Mouse (Mus musculus) left cerebral cortex, adult 2 months (tissue): Measurements from ENCODE around the gene Folr1. TPM values are rescaled to one million over a fixed set of nuclear protein-coding genes. Genes with fewer than 3 reads are reported as not detected.
A peak's percentile ranks its signal among the peaks of the same experiment; 100 is the strongest.

Source experiments
- DNase-seq, 2 experiments: peaks; one replicate each; pipeline ENCODE4 v3.0.0; 2021 to 2022; ENCODE audit warnings: low spot score in 2 of 2, mixed read lengths in 1 of 2; ENCODE audit errors: extremely low spot score in 1 of 2
- H3K27ac ChIP-seq: fragments of 200-600 bp; 2 replicates; pipeline ENCODE4 v1.8.1; 2022
- H3K4me3 ChIP-seq: fragments of 200-600 bp; 2 replicates; pipeline ENCODE4 v1.8.1; 2022
- CTCF ChIP-seq: fragments of 200-600 bp; IDR thresholded peaks from 2 replicates; pipeline ENCODE4 v1.8.1; 2022; ENCODE audit warnings: antibody characterized with exemption, mild to moderate bottlenecking, moderate library complexity
- intact Hi-C: fragments of 180-260 bp; cut with DNase I; formaldehyde crosslinking; loops from one replicate; pipeline ENCODE4 v1.15.1; 2025
- total RNA-seq, 2 experiments: library from RNA; stranded (reverse); gene quantifications; 2 replicates each; pipeline ENCODE4 v1.2.3; 2021

The Folr1 gene
- total RNA-seq, 2 experiments from 2014 or later: 1.1 to 1.8 TPM

DNA sequence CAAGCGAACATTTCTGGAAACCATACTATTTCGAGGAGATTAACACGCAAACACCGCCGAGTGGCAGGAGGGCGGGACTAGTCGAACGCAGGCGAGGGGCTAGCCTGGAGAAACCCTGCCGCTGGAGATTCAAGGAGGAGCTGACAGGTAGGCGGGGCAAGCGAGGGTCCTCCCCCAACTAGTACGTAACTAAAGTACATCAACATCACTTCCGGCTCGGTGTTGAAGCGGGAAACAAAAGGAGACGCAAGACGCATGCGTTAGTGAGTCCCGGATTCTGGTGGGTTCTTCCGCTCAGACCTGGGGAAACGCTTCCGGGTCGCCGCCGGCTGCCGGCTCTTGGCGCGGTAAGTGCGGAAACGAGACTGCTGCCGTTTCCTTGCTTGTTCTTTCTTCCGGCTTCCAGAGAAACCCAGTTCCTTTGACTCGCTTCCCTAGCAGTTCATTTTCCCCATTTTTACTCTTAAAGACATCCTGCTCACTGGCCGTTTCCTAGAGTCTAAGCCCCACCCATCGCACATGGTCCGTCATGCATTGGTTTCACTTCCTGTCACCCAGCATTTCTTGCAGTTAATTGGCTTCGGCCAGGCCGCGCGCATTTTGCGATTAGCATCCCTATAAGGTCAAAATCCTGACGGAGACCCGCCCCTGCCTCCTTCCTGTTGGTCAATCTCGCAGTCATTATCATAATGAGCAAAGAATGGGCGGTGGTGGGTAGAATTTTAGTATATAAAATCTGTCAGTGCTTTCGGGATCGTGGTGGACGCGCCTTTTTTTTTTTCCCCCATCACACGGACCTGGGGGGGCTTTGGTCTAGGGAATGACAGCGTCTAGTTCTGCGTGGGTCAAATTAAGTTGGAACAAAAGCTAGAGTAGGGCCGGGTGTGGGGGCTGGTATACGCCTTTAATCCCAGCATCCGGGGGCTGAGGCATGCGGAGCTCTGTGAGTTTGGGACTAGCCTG, 25.8 kb upstream of the Folr1 start:
- Histone ChIP-seq H3K4me3 (peak overlapping the region; percentile 72), H3K27ac (peak overlapping the region; percentile 91)
- DNase-seq: peak; percentile 91 to 95
- no peak for TF ChIP-seq CTCF
- intact Hi-C loops: loop anchor here (1.0 to 5.0 kb wide), 3 partner anchors 36 to 229 kb away; partner anchors contain the start of gene Lrrc51

DNA sequence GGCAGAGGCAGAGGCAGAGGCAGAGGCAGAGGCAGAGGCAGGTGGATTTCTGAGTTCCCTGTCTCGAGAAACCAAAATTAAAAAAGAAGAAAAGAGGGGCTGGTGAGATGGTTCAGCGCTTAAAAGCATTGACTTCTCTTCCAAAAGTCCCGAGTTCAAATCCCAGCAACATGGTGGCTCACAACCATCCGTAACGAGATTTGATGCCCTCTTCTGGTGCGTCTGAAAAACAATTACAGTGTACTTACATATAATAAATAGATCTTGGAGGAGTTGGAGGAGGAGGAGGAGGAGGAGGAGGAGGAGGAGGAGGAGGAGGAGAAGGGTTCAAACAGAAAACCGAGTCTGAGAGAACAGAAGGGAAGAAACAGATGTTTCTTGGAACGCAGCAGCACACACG, 25.1 kb upstream of the Folr1 start:
- intact Hi-C loops: loop anchor here (1.0 to 5.0 kb wide), 3 partner anchors 37 to 228 kb away; partner anchors contain the start of gene Lrrc51
- H3K4me3 ChIP-seq: peak overlapping the region; percentile 72
- H3K27ac ChIP-seq: peak overlapping the region; percentile 90
- TF ChIP-seq CTCF: no peak; the same call in 1 of the 2 replicates
- DNase-seq: no peak

DNA sequence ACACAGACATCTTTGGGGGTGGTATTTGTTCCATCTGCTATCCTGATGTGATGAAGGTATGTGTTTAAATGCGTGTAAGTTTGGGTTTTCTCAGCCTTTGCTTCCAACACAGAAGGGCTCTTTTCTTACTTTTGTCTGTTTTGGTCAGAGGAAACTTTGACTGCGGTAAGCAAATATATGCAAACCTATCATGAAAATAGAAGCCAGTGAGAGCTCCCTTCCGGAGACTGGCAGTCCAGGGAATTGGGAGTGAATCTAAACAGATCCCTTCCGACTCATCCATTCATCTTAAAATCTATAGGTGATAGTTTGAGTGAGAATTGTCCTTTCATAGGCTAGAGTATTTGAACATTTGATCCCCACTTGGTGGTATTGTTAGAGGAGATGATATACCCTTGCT, 17.9 kb upstream of the Folr1 start:
- no peak for TF ChIP-seq CTCF
- Histone ChIP-seq H3K27ac (no peak overlapping the region), H3K4me3 (no peak overlapping the region)
- no peak for DNase-seq
- intact Hi-C loops: no loop called here

DNA sequence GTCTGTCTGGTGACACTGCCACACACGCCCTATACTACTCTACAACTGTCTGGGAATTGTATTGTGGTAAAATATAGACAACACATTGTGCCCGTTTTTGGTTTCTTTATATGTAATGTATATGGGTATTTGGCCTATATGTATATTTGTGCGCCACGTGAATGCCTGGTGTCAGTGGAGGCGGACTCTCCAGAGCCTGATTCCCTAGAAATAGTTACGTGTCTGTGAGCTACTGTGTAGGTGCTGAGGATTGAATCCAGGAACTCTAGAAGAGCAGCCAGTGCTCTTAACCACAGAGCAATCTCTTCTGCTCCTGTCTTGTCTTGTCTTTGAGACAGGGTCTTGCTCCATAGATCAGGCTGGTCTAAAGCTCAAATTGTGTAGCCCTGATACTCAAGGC, 15.7 kb upstream of the Folr1 start:
- Histone ChIP-seq H3K4me3 (no peak overlapping the region), H3K27ac (no peak overlapping the region)
- no peak for DNase-seq
- intact Hi-C loops: no loop called here
- TF ChIP-seq CTCF: no peak

DNA sequence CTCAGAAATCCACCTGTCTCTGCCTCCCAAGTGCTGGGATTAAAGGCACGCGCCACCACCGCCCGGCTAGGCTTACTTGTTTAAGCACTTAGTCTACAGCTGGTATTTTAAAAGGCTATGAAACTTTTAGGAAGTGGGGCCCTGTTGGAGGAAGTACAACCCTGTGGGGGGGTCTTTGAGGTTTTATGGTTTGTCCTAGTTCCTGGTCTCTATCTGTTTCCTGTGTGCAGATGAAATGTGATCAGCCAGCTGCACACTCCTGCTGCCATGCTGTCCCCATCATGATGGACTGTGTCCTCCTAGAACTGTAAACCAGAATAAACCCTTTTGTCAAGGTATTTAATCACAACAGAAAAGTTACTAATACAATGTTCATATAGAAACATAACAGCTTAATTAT, 13.6 kb upstream of the Folr1 start:
- DNase-seq: no peak
- no peak overlapping the region for H3K4me3 ChIP-seq
- TF ChIP-seq CTCF: no peak
- no peak overlapping the region for H3K27ac ChIP-seq
- intact Hi-C loops: loop anchor here (5.0 kb wide), 1 partner anchor 47 kb away; the partner anchor contains the start of gene Inppl1

DNA sequence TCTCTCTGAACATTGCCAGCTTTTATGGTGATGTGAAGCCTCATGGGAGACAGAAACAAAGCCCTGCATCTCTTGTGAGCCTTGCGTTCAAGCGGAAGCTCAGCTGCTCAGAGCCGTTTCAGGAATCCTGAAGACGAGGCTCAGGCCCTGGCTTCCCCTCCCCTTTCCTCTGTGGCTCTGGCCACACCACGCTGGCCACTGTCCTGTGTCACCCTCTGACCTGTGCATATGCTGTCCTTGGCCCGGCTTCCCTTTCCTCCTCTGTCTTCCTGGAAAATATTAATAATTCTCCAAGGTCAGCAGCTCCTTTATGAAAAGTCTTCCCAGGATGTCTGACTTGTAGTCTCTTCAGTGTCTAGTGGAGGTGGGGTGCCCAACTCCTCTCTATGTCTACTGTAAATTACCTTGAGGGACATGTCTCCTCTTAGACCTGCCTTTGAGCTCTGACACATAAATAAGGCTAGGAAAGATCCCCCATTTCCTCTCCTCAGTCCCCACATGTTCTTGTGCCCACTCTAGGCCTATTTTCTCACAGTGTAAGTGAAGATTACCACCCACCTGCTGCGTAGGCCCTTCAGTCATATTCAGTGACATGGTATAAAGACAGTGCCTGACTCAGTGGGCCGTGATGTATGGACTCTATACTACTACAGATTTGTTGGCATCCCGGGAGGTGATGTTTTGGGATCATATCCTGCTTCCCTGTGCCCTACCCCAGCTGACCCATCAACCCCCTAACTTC, 12.0 kb upstream of the Folr1 start:
- no peak for DNase-seq
- no peak for TF ChIP-seq CTCF
- no peak overlapping the region for H3K4me3 ChIP-seq

DNA sequence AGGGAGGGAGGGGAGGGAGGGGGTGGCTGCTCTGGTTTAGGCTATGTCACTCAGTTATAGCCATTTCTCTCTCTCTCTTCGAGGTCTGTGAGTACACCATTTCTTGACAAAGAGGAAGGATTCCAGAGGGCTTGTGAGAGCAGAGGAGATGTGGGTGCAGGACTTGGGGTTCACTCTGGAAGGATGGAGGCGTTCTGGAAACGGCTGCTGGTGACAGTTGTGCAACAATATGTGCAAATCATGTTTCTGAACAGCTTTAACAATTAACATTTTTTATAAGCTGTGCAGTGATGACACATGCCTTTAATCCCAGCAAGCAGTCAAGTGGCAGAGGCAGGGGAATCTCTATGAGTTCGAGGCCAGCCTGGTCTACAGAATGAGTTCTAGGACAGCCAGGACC, 10.3 kb upstream of the Folr1 start:
- DNase-seq: no peak

More for the DNA sequence above, 12.0 kb upstream of the Folr1 start:
- no peak overlapping the region for H3K27ac ChIP-seq
- intact Hi-C loops: loop anchor here (5.0 kb wide), 1 partner anchor 45 kb away; the partner anchor contains the start of gene Inppl1

DNA sequence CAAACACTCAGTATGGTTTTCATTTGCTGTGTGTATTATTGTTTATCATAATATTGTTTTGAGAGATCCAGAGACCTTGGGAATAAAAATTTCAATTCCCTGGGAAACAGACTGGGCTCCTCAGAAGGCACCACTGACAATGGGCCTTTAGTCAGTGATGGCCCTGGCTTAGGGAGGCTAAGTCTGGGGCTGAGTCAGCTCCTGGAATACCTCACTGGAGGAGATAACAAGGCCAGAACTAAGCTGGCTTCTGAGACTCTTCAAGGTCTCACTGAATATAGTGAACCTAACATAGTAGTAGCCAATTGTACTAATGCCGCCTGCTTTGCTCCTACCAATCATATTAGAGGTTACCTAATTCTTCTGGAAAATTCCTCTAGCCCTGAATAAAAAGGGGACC, 5.4 kb upstream of the Folr1 start:
- H3K4me3 ChIP-seq: no peak overlapping the region
- no peak for TF ChIP-seq CTCF
- H3K27ac ChIP-seq: no peak overlapping the region
- DNase-seq: no peak
- intact Hi-C loops: no loop called here

More for the DNA sequence above, 10.3 kb upstream of the Folr1 start:
- Histone ChIP-seq H3K27ac (no peak overlapping the region), H3K4me3 (no peak overlapping the region)
- intact Hi-C loops: loop anchor here (5.0 kb wide), 1 partner anchor 44 kb away; the partner anchor contains the start of gene Inppl1
- no peak for TF ChIP-seq CTCF

DNA sequence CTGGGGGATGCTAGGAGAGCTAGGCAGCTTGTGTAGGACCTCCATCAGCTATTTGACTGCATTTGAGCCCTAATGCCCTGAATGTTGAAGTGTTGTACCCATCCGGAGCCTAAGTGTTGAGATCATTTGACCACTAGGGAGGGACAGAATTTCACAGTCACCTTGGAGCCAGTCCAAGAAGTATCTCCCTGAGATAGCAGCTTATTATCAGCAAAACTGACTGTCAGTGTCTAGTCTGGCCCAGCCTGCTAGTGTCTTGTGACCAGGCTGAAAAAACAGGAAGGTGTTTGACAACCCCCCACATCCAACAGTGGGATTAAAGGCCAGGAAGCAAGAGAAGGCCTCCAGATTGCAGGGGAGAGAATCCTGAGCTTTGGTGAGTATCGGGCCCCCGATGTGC, 708 bp upstream of the Folr1 start:
- H3K27ac ChIP-seq: no peak overlapping the region
- intact Hi-C loops: no loop called here
- H3K4me3 ChIP-seq: no peak overlapping the region
- no peak for DNase-seq
- TF ChIP-seq CTCF: no peak

DNA sequence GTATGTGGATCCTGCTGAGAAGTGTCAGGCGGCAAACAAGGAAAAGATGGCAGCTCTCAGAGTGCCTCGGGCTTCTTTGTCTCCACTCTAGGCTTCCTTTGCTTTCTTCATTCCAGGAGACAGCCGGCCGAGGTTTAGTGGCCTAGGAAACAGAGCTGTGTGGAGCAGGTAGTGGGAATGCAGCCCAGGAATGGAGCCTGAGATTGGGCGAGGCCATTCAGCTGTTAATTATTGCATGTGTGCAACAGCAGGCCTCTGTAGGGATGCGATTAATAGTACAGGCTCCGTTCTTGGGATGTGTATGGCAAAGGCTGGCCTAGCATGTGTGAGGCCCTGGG, 1.5 kb downstream of the Folr1 start:
- Histone ChIP-seq H3K27ac (no peak overlapping the region), H3K4me3 (no peak overlapping the region)
- intact Hi-C loops: no loop called here
- TF ChIP-seq CTCF: no peak
- DNase-seq: no peak

DNA sequence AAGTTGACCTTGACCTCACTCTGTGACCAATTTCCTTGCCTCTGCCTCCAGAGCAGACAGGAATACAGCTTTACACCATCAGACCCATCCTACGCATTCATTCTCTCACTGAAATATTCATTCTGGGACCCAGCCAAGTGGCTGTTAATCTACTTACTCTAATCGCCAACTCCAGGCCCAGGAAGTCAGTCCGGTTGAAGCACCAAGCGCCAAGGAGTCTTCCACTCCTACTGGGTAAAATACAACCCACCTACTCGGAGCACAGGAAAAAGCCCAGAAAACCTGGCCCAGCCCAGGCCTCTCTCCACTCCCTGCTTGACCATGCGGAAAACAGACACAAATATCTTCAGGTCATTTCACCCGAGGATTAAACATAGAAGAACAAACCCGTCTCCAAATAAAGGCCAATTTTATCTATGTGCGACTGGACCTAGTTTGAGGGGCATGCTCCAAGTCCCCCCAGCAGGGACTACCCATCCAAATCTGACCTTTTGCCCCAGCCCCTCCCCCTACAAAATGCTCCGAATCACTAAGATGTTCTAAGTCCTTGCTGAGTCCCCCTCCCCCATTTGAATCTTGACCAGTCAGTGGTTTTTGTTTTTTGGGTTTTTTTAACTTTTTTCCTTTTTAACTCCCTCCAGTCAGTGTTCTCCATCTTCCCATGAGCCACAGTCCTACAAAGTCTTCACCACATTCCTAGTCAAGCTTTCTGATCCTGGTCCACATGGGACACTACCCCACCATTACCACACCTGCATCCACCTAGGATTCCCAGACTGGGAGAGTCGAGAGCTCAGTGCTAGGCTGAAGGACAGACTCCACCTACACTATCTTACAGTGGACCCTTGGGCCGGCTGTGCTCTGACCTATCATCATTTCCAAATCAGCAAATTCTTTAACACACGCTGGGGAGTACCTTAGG, 2.1 kb downstream of the Folr1 start:
- no peak overlapping the region for H3K27ac ChIP-seq
- intact Hi-C loops: no loop called here

More for the DNA sequence above, 2.1 kb downstream of the Folr1 start:
- no peak for DNase-seq
- no peak overlapping the region for H3K4me3 ChIP-seq
- no peak for TF ChIP-seq CTCF
